Mouse (Mus musculus): ENCODE measurements around the gene Xrcc6. TPM values are rescaled to one million over a fixed set of nuclear protein-coding genes. Genes with fewer than 3 reads are reported as not detected.

Gene Xrcc6
- polyA plus RNA-seq, 1 experiment from 2014 or later = 87.0 TPM

Other genes with a start within 250 kb of the Xrcc6 start
- gene Zc3h7b, start 242.8 kb upstream of the Xrcc6 start, polyA plus RNA-seq (2014; fragmentation: Nextera tagmentation; extraction: Ambion mirVana) = 30.9 and 31.2 TPM in 2 replicates
- gene Rangap1, start 242.3 kb upstream of the Xrcc6 start, polyA plus RNA-seq (2014; fragmentation: Nextera tagmentation; extraction: Ambion mirVana) = 106 and 113 TPM in 2 replicates
- gene Tef, start 185.4 kb upstream of the Xrcc6 start, polyA plus RNA-seq (2014; fragmentation: Nextera tagmentation; extraction: Ambion mirVana) = 17.7 and 21.0 TPM in 2 replicates
- 23.0 TPM in 2 replicates for gene Tob2, start 129.0 kb upstream of the Xrcc6 start, polyA plus RNA-seq (2014; fragmentation: Nextera tagmentation; extraction: Ambion mirVana)
- 179 and 194 TPM in 2 replicates for gene Phf5a, start 115.9 kb upstream of the Xrcc6 start, polyA plus RNA-seq (2014; fragmentation: Nextera tagmentation; extraction: Ambion mirVana)
- gene Aco2, start 115.5 kb upstream of the Xrcc6 start, polyA plus RNA-seq (2014; fragmentation: Nextera tagmentation; extraction: Ambion mirVana) = 171 and 178 TPM in 2 replicates
- gene Polr3h, start 61.6 kb upstream of the Xrcc6 start, polyA plus RNA-seq (2014; fragmentation: Nextera tagmentation; extraction: Ambion mirVana) = 75.4 and 79.5 TPM in 2 replicates
- gene Csdc2, start 51.1 kb upstream of the Xrcc6 start, polyA plus RNA-seq (2014; fragmentation: Nextera tagmentation; extraction: Ambion mirVana) = 16.0 and 19.4 TPM in 2 replicates
- gene Pmm1, start 26.9 kb upstream of the Xrcc6 start, polyA plus RNA-seq (2014; fragmentation: Nextera tagmentation; extraction: Ambion mirVana) = 25.8 and 26.6 TPM in 2 replicates
- not detected in 2 replicates for gene 1700029P11Rik, start 7.3 kb upstream of the Xrcc6 start, polyA plus RNA-seq (2014; fragmentation: Nextera tagmentation; extraction: Ambion mirVana)
- 24.0 and 26.7 TPM in 2 replicates for gene Desi1, start 46.0 kb downstream of the Xrcc6 start, polyA plus RNA-seq (2014; fragmentation: Nextera tagmentation; extraction: Ambion mirVana)
- 301 and 329 TPM in 2 replicates for gene Snu13, start 59.8 kb downstream of the Xrcc6 start, polyA plus RNA-seq (2014; fragmentation: Nextera tagmentation; extraction: Ambion mirVana)
- not detected in 2 replicates for gene 4930407I10Rik, start 71.3 kb downstream of the Xrcc6 start, polyA plus RNA-seq (2014; fragmentation: Nextera tagmentation; extraction: Ambion mirVana)
- not detected in 2 replicates for gene Mei1, start 82.2 kb downstream of the Xrcc6 start, polyA plus RNA-seq (2014; fragmentation: Nextera tagmentation; extraction: Ambion mirVana)
- gene Ccdc134, start 140.1 kb downstream of the Xrcc6 start, polyA plus RNA-seq (2014; fragmentation: Nextera tagmentation; extraction: Ambion mirVana) = 14.2 and 15.3 TPM in 2 replicates
- 136 and 144 TPM in 2 replicates for gene Srebf2, start 159.3 kb downstream of the Xrcc6 start, polyA plus RNA-seq (2014; fragmentation: Nextera tagmentation; extraction: Ambion mirVana)
- 0.15 TPM in 2 replicates for gene Shisa8, start 225.0 kb downstream of the Xrcc6 start, polyA plus RNA-seq (2014; fragmentation: Nextera tagmentation; extraction: Ambion mirVana)
- gene Tnfrsf13c, start 236.5 kb downstream of the Xrcc6 start, polyA plus RNA-seq (2014; fragmentation: Nextera tagmentation; extraction: Ambion mirVana) = 0.11 and 0.15 TPM in 2 replicates